Mouse (Mus musculus): ENCODE data around the gene Parpbp. TPM values are rescaled to one million over a fixed set of nuclear protein-coding genes. Genes with fewer than 3 reads are reported as not detected.

Parpbp gene
- total RNA-seq, 2 experiments from 2014 or later: 0.64 to 0.81 TPM

DNA sequence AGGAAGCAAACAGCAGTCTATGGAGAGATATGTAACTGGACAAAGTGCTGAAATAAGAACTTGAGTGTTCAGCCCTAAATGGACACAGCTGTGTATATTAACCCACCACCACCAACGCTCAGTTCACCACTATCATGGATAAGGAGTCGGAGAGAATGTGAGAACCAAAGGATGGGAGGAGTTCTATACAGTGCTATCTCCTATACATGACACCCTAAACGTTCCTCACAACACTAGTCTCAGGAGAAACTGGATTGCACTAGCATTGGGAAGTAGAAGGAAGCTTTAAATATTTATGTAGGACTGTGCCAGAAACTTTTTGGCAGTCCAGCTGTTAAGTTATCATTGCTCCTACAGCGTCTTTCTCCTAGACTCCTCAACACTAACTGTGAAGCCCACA lies 102.4 kb downstream of the Parpbp start:
- intact Hi-C loops (cut with DNase I): no loop called here
- DNase-seq: no peak

Other genes starting within 250 kb of the Parpbp start
- gene Pmch, start 55.9 kb downstream of the Parpbp start, total RNA-seq (2021): not detected
- gene Nup37, start 51 bp upstream of the Parpbp start, total RNA-seq (2021): 1 to 10 TPM; 6.7 TPM
- 10 to 100 TPM; 31.6 to 34.1 TPM for gene Washc3, start 54.2 kb upstream of the Parpbp start, total RNA-seq (2021)
- 1 to 10 TPM; 3.0 to 3.9 TPM for gene Dram1, start 232.1 kb upstream of the Parpbp start, total RNA-seq (2021)
- gene Gnptab, start 232.2 kb upstream of the Parpbp start, total RNA-seq (2021): 10 to 100 TPM; 31.2 to 32.1 TPM

Measured in heart, postnatal 36 days (tissue).